Mouse (Mus musculus): ENCODE results near the gene Numb.

Numb gene

DNA sequence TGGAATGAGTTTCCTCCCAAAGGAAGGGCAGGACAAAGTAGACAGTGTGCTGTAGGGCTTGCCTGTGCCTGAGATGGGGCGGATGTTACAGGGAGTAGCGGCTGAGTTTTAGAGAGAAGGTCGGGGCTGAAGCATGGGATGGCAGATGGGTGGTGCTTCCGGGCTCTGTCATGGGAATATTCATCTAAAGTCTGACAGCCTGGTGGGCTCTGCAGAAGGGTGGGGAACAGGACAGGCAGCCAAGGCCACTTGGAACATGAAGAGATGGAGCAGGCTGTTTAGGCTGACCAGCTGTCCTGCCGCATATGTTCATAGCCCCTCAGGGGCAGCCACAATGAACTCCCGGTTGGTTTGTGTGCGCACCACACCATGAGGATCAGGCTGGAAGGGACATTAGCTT, 140.5 kb downstream of the Numb start:
- peak; percentile 21 for DNase-seq

DNA sequence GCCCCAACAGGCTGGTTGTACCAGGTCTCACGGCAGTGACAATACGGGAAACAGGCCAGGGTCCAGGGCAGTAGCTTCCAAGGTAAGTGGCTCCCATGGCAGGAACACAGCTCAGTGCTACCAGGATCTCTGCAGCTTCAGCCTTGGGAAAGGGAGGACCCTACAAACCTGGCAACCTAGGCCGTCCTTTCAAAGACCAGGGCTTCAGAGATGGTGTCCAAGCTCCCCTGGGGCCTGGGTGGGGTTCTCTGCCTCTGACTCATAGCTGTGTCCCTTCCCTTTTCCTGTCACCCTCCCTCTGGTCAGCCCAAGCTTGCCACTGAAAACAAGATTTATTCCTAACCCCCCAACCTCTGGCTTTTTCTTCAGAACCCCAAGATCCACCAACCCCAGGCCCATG, 141.6 kb downstream of the Numb start:
- DNase-seq = no peak

DNA sequence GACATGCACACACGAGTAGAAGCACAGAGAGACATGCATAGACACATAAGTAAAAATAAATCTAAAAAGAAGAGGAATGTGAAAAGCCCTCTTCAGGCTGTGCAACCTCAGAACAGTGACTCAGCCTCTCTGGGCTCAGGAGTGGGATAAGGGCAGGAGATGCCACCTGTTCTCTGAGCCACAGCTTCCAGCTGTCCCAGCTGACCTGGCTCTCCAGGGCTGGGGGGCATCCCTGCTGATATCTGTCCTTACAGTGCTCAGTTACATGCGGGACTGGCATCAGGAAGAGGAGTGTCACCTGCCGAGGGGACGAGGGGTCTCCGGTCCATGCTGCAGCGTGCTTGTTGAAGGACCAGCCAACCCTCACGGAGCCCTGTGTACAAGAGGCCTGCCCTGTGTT, 145.0 kb downstream of the Numb start:
- DNase-seq = no peak

DNA sequence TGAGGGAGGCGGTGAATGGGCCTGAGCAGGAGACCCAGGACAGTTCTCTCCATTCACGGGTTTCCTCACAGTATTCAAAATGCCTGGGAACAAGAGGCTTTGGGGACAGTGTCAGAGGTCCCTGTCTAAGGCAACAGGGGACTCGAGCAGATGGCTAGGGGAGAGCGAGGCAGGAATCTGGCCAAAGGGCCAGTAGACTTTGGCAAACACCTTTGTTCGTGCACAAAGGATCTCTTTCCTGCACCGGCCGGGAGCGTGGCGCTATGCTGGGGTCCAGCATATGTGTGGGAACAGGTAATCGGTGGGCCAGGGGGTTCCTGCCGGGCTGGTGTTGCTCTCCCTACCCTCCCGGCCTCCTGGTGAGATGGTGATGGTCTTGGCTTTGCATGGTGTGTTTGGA, 146.1 kb downstream of the Numb start:
- no peak for DNase-seq

DNA sequence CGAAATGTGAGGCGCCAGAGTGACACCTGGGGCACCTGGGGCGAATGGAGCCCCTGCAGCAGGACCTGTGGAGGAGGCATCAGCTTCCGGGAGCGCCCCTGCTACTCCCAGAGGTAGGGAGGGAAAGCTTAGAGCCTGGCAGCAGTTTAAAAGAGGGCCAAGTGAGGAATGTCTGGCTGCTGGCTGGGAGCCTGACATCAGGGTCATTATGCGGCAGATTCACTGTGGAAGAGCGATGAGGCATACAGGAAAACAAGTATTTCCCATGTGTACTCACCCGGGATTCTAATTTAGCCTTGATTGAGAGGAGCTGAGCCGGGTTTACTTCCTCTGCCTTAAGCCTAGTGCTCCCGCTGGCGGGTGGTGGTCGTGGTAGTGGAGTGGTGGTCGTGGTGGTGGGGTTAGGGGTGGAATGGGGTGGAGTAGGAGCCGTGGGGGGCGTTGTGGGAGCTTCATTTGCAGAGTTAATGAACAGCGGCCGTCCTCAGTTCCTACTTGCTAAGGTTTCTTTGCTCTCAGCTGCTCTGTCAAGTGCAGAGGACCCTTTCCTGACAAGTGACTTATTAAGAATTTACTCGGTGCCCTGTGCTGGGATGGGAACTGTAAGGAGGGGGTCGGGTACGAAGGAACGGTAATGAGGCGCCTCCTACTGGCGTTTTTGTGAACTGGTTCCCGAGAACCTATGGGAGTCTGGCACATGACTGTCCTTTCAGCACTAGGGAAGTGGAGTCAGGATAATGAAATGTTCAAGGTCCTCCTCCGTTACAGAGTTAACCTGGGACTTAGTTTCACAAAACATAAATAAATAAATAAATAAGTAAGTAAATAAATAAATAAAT, 151.1 kb downstream of the Numb start:
- DNase-seq = peak; percentile 81

DNA sequence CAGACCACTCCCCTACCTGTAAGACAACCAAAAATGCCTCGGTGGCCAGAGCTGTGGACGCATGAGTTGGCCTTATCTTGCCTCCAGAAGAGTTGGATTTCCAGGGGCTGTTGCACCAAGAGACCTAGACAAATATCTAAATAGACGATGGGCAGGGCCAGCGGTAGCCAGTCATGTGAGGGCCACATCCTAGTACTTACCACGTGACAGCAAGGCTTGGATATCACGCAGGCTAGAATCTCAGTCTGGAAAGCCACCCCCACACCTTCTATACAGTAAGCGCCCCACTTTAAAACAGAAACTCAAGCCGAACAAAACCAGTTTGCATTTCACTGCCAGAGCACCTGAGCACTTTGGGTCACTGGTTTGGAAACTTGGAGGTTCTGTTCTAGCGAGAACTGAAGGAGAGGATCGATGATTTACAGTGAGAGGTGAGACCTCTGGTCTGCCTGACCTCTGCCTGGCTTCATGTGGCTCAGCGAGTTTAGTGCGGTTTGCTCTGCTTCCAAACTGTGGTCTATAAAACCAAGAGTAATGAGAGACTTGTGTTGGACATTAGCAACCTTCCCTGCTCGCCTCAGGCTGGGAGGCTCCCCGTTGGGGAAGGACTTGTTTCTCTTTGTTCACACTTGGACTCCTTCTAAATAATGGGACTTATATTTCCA, 153.4 kb downstream of the Numb start:
- no peak for DNase-seq

DNA sequence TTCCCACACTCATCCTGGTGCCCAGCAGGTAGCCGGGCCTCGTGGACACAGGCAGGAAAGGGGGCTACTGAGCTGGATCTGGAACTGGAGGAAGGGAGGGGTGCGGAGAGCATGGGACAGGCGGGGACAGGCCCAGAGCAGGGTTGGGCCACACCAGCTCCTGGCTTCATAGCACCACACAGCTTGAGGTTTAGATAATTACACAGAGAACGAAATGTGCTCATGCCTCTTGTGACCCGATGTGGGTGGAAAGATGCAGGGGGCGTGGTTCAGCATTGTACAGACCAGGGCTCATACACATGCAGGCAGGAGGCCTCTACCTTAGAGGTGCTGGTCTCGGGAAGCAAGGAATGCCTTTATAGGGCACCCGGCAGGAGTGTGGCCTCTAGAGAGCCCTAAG, 153.9 kb downstream of the Numb start:
- DNase-seq = no peak

DNA sequence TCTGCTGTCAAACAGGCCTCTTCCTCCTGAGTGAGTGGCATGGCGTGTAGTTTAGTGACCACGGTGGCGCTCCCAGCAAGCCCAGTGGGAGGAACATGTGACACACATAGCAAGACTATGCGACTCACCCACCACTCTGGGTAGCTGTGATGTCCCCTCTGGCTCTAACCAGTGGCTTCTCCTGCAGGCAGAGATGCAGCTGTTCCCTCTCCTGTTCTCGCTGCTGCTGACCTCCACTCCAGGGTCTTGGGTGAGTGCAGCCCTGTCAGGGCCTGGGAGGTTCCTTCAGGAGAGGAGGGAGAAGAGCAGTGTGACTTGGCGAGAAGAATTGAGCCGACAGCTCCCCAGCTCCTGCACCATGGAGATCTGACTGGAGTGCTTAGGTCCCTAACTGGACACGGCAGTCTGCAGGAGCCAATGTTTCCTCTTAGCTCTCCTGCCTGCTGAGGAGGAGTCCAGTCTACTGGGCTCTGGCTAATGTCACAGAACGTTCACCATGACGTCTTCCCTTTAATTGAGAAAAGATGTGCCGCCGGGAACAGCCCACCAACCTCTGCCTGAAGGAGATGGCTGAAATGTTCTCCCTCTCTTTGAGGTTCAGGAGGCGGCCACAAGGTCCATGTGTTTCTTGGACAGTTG, 155.7 kb downstream of the Numb start:
- DNase-seq = no peak

DNA sequence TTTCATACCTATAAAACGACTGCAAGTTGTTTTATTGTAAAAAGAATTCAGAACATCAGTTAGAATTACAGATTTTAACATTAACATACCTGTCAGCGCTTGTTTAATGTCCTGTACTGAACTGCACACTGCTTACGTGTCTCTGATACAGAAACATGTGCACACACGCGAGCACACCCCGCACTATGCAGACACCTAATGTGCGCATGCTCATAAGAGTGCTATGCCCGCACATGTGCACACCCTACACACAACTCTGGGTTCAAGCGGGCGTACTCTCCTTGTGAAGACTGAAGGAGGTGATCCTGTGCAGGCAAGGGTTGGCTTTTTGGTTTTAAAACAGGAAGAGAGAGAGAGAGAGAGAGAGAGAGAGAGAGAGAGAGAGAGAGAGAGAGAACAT, 157.2 kb downstream of the Numb start:
- DNase-seq = no peak

DNA sequence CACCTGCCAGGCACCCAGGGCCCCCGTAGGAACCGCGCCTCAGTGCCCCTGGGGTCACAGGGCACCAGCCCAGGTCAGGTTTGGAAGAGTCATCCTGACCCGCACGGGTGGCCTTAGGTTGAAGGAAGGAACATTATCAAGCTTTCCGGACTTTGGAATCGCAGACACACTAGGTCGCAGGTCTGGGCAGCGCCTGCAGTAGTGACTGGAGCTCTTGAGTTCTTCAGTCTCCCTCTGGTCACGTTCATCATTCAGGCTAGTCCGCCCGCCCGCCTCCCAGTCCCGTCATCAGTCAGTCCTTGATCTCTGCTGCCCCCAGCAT, 157.7 kb downstream of the Numb start:
- no peak for DNase-seq

DNA sequence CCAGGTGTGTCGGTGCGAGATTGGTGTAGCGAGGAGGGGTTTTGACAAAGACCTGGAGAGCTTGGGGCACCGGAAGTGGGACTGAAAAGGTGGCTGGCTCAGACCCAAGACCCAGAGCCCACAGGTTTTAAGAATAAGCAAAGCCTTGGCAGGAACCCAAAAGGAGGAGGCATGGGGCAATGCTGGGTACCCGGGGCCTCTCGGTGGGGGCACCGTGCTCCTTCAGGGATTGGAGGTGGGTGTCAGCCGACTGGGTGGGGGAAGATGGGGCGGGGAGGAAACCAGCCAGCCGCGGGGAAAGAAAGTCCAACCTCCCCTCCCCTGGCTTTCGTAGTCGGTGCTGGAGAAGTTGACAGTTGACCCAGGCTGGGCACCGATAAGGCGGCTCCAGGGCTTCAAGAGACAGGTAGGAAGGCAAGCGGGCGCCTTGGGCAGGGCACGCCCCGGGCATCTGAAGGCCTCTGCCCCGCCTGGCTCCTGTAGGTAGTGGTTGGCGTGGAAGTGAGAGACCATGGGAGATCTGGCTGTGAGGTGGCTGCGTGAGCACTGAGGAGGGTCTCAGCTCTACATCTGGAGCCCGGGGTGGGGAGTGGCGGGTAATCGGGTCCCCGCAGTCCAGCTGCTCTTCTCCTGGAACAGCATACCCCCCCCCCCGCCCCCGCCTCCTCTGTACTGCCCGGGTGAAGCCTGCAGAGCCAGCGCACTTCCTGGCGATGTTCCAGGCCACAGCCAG, 158.3 kb downstream of the Numb start, which contains the start of gene Papln:
TSS of gene Papln (plus strand) at position 324 of the 733 bp plus-strand sequence.
- DNase-seq = peak; percentile 31

DNA sequence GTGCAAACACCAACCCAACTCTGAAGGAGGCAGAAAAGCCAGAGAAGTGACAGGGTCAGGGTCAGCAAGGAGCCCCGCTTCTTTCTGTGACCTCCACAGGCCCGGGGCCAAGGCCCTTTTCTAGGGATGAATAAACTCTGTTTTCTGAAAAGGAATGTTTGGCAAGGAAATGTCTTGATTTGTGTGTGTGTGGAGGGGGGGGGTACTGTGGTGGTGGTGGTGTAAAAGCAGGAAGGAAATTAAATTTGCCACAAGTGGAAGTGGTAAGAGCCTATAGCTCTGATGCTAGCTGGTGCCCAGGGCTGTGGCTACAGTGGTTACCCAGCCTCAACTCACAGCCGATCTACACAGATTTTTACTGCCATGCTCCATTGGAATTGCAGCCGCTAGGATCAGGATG, 159.0 kb downstream of the Numb start:
- no peak for DNase-seq

DNA sequence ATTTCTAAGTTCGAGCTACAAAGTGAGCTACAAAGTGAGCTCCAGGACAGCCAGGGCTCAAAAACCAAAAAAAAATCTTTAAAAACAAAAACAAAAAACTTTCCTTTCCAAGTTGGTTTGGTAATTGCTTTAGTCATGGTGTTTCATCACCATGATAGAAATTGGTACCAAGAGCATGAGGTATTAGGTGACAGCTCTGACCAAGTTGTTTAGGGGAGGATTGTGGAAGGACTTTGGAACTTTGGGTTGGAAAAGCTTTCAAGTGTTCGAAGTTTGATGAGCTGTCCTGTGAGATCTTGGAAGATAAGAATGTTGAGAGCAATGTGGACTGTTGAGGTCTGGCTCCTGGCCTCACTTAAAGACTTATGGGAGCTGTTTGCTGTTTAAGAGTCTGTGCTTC, 161.5 kb downstream of the Numb start:
- DNase-seq = no peak

DNA sequence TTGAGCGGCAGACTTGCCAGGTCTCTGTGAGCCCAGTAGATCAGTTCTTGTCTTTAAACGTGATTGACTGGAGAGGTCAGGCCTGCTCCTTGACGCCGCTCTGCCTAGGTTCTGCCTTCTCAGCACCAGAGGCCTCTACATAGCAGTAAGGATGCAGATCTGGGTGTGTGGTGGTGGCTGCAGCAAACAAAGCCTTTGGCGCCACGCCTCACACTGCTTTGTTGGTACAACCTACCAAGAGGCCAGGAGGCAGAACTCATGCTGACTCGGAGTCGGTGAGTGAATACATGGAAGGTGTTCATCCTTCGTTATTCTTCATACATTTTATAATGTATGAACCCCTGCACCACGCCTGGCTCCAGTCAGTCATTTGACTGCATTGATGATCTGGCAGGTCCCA, 163.0 kb downstream of the Numb start:
- no peak for DNase-seq

DNA sequence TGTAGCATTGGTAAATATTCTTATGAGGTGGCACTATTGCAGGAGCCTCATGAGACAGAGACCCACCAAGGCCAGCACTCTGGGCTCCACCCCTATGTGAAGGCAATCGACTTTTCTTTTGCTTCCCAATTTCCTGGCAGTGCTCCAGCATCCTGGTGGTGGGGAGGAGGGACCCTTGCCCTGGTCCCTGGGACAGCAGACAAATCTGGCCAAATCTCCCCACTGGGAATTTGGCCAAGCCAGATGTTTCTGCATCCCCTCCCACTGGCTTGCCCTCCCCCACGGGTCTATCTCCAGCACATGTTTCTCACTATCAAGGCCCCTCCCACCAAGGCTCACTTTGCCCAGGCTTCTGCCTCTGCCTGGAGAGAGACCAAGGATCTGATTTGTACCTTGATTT, 169.2 kb downstream of the Numb start:
- peak; percentile 52 for DNase-seq

DNA sequence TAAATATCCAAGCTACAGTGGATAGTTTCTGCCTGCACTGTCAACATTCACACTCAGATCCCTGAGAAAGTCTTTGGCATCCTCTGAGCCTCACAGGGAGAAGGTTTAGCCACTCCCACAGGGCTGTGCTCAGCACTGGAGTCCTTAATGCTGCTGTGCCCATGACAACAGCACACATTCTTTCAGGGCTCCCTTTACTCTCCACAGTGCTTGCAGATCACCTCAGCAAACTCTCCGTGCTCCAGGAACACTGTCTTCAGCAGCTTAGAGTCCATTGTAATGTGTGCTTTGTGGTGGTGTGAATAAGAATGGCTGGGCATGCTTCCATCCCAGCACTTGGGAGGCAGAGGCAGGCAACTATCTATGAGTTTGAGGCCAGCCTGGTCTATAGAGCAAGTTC, 172.5 kb downstream of the Numb start:
- no peak for DNase-seq
